Mouse (Mus musculus) right cerebral cortex, adult 2 months (tissue): ENCODE measurements around the gene Elovl3.
"Not testable (repeated sequence)": the region's sequence is repeated elsewhere in the genome, so short reads cannot be mapped to it uniquely, and the experiment has no call there.

Experiments used
- DNase-seq, 2 experiments: peaks; one replicate each; pipeline ENCODE4 v3.0.0; 2021 to 2022; ENCODE audit warnings: low spot score in 2 of 2

Elovl3 gene

DNA sequence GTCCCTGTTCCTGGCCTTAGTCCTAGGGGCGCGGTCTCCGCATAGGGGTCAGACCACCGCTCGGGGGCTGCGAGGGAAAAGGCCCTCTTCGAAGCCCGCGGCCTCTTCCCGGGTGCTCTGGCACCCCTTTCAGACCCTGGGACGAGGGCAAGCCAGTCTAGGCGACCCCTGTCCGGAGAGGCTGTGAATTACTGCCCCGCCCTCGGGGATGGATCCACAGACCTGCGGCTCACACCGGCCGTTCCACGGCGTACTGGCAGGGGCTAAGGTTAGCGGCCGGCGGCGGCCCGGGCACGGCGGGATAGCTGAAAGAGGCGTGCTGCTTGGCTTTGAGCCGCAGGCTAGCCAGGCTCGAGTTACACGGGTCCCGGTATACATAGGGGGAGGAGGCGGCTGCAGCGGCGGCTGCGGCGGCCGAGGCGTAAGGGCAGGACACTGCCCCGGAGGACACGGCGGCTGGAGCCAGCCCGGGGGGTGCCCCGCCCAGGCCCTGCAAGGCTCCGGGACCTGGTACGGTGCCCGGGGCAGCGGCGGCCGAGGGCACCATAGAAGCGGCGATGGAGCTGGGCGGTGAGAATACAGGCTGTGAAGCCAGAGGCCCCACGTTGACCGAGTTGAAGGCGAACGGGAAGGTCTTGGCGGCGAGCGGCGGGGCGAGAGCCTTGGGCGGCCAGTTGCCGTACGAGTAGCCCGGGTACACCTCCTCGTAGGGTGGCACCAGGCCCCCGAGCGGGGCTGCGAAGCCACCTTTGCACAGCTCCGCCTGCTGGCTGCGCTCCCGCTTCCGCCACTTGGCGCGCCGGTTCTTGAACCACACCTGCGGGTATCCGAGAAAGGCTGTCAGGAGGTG is 4.3 kb downstream of the Elovl3 start:
- peak; percentile 21 to 31 for DNase-seq

DNA sequence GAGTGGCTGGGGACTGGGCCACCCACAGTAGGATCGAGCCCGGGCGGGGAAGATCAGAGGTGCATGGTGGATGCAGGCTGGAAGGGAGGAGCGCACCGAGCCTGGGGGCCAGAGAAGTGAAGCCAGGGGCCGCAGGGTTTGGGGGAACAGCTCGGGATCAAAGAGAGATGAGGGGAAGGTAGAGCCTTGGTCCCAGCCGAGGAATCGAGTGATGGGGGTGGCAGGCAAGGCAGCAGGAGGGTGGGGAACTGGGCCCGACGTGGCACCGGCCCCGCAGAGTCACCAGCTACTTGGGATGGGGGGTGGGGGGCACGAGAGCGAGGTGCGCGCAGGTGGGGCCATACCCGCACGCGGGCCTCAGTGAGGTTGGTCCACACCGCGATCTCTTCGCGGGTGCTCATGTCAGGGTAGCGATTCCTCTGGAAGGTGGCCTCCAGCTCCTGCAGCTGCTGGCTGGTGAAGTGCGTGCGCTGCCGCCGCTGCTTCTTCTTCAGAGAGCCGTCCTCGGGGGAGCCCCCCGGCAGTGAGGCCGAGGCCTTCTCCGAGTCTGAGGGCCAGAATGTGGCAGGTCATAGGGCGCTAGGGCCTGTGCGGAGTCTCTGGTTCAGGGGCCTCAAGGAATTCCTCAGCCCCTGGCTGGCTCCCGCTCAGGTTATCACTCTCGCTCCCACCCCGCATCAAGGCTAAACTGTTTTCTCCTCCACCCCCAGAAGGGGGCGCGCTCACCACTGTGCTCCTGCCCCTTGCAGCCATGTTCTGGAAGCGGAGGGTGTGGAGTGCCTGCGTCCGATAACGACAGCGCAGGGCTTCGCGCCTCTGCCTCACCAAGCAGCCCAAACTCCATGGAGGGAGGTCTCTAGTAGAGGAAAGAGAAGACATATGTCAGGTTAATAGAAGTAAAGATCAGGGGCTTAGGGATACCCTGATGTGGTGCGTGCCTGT is 5.2 kb downstream of the Elovl3 start:
- peak; percentile 60 to 61 for DNase-seq

DNA sequence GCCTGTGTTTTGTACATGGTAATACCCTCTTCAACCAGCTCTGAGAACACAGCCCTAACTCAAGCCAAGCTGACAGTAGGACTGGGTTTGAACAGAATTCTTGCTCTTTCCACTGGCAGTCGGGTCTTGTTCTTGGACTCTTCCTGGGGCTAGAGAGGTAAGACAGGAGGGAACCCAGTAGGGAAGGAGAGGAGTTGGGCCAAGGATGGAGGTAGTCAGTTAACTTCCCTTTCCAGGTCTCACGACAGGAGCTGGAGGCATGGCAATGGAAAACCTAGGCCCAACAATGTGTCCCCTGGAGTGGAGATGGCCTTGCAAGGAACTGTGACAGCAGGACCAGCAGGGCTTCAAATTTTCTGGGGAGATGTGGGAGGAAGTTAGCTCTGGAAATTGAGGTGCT is 8.6 kb downstream of the Elovl3 start:
- no peak for DNase-seq

DNA sequence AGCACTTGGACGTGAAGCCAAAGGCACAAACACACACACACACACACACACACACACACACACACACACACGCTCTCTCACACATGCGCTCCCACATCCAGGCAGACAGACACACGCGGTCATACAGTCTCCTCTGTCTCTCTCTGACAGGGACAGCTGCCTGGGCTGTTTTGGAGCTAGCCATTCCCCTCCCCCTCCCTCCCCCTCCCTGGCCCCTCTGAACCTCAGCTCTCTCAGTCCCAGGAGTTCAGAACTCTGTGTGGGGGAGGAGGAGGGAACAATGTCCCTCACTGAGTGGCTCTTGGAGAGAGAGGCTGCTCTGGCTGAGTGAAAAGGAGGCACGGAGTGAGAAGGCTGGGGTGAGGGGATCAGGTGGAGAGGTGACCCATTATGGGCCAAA is 9.4 kb downstream of the Elovl3 start:
- DNase-seq = no peak

DNA sequence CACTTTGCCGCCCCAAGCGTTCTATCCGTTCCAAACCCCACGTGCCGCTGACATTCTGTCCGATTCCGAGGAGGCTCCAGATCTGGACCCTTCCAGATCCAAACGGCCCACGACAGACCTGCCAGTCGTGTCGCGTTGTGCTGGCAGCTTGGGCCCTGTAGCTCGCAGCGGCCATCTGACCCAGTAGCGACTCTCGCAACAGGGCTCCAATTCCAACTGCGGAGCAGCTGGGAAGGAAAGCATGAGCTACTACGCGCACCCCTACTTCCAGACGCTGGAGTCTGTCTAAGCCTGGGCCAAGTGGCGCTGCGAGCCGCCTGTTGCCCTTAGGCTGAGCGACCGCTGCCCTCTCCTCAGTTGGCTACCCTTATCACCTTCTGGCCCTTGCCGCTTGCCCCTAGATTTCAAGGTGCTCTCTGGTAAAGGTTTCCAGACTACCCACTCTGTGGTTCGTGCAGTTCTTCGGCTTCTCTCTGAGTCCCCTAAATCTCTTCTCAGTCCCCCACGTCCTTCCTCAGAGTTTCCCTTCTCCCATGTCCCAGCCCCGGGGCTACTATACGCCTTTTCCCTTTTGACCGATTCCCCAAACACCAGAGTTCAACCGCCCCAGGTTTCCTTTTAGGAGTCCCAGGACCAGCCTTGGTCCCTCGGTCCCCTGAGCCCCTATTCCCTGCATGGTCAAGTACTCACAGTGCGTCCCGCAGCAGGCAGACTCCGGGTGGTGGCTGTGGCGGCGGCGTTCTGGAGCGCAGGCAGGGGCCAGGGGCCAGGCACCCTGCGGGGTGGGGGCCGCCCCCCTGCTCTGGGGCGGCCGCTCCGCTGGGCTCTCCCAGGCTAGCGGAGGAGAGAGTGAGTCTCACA is 16.0 kb downstream of the Elovl3 start, which contains the start of gene Pitx3:
Pitx3 (minus strand) TSS at position 816 of the 861 bp plus-strand sequence.
- no peak for DNase-seq

DNA sequence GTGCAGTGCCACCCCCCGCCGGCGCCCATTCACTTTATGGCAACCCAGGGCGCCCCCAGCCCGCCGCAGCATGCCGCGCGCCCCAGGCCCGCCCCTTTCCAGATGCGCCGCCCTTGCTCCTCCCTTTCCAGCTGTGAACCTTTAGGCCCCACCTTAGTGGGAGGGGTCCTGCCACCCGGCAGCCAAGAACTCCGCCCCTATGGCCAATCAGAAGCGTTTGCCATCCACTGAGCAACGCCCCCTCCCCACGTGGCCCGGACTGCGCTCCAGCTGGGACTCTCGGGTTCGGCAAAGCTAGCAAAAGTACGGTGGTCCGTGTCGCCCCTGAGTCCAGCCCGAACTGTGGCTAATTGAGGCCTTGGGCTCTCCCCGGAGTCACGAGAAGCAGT is 16.7 kb downstream of the Elovl3 start:
- peak; percentile 23 to 34 for DNase-seq

DNA sequence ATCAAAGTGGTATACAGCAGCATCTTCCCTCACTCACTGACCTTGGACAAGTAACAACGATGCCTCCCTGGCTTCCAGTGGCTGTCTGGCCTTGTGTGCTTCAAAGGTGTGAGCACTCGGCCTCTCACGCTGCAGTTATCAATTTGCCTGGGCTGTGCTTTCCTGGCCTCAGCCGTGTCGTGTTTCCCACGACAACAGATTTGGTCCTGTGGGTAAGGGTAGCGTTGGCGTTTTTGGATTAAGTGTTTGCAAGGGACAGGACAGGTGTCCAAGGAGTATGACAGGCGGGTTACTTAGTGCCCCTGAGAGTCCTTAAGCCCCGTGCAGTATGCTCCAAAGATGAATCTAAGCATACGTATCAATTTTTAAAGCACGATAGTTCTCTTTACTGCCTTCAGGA is 17.4 kb downstream of the Elovl3 start:
- DNase-seq = no peak

DNA sequence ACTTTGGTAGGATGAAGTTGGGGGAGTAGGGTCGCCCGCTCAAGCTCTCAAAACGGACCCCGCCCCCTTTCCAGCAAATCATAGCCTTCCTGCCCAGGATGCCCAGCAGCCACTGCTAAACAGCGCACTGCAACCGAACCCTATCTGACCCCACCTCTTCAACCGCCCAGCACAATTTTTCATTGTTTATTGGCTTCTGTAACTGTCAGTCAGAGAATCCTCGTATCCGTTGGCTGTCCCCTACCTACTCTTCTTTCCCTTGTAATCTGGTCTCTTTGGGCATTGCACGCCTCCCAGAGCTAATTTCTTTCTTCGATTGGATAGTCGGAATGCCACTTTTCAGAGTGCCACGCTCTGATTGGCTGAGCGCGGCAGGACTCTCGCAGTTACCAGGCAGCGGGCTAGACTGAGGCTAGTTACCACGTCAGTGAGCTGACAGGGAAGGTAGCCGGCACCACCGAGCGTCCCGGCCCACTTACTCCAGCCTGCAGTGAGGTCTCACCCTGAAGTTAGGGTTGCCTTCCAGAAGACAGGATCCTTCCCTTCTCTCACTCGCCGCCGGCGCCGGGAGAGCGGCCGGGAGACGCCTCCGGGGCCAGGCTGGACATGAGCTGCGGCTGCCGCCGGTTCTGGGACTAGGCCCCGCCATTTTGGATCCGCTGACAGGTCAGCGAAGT is 20.6 kb downstream of the Elovl3 start, which contains the start of gene Gbf1:
Gbf1 (plus strand) TSS at position 383 of the 677 bp plus-strand sequence.
- DNase-seq = peak; percentile 96 to 98

DNA sequence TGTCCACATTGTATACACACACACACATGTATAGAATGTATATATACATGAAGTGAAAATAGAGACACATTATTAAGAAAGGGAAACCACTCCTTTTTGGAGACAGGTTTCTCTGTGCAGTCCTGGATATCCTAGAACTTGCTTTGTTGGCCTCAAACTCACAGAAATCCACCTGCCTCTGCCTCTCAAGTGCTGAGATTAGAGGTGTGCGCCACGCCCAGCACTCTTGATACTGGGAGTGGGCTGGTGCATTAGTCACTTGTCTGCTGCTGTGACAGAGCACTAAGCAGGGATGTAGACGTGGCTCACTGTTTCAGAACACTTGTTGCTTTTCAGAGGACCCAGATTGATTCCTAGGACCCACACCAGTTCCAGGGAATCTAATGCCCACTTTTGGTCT is 34.3 kb downstream of the Elovl3 start:
- no peak for DNase-seq

DNA sequence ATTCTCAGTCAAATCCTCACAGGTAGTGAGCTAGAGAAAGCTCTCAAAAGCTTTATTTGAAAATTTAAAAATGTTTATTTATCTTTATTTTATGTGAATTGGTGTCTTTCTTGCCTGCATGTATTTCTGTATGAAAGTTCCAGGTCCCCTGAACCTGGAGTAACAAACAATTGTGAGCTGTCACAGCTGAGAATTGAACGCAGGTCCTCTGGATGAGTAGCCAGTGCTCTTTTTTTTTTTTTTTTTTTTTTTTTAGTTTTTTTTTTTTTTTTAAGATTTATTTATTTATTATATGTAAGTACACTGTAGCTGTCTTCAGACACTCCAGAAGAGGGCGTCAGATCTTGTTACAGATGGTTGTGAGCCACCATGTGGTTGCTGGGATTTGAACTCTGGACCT is 35.5 kb downstream of the Elovl3 start:
- DNase-seq = not testable (repeated sequence)

DNA sequence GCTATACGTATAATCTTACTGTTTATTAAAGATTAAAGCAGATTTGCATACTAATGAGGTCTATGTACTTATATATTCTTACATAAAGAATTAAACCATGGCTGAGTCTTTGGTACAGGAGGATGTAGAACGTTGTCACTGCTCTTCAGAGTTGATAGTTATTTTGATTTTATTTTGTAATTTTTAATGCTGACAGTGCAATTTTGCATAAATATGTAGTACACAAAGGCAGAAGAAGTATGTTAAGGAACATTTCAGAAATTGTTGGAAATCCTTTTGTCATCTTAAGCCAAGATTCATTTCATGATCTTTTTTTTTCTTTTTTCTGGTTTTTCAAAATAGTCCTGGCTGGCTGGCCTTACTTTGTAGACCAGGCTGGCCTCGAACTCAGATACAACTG is 37.7 kb downstream of the Elovl3 start:
- no peak for DNase-seq

DNA sequence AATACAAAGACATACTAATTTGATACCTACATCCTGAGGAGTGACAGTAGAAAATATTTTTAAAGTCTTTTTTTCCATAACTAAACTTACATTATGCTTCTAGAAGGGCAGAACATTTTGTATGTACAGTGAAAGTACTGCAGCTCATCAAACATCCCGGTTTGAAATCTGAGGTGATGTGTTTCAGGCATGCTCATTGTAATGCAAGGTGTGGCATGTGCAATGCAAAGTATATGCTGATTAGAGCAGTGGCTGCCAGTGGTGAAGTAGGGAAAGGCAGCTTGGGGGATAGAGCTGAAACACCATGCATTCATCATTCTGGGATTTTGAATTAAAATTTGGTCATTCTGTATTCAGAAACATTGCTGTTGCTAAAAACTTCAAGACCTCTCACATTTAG is 38.2 kb downstream of the Elovl3 start:
- DNase-seq = no peak

DNA sequence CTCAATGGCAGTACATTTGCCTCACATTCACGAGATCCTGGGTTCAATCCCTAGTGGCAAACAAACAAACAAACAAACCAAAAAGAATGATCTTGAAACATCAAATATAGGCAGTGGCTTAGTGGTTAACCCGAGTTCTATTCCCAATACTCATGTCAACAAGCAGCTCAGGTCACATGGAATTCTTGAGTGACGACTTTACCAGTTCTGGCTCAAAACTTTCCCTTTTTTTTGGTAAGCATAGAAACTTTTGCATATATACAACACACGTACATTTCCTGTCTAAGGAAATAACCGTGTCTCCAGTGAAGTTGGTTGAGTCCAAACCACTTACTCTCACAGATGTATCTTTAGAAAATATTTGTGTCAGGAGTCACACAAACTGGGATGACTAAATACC is 40.8 kb downstream of the Elovl3 start:
- DNase-seq = no peak

DNA sequence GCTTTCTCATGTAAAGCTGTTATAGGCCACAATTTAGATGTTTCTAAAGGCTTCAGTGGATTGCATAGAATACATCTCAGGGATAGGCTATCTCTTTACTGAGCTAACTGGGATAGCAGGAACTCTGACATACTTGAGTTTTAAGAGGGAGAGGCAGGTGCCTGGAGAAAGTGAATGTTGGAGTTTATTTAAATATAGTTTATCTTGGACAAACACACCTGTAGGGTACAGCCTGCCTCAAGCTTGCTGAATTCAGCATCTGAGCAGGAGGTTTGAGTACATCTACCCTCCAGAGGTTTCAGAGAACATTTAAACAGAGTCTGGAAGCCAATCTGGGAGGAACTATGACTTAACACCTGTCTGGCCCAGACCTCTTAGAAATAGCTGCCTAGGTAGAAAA is 43.5 kb downstream of the Elovl3 start:
- no peak for DNase-seq

DNA sequence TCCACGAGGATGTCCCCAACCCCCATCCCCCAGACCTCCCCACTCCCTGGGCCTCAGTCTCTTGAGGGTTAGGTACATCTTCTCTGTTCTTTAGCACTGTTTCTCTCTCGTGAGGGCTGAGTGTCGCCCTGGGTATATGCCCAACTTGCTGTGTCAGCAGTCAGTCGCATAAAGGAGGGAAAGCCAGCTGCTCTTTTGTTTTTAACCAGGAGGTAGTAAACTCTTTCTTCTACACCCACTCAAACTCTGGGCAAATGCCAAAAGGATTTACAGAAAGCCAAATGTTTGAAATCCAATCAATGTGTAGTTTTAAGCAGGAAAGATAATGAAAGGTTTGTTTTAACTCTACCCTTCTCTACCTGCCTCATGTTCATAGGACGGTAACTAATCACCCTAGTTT is 45.3 kb downstream of the Elovl3 start:
- no peak for DNase-seq

DNA sequence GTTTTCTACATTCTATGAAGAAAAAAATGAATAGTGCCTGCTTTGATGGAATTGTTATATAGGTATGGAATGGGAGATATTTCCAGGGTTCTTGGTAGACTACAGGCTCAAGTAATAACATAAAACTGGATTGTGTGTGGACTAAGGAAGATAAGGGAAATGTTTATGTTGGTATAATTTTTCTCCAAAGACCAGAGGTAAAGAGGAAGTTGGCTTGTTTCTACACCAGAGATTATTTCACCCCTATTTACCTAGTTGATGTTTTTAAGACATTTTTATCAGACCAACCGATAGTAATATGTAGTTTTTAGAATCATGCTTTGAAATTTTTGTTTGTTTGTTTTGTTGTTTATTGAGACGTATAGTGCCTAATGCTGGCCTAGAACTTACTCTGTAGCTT is 48.6 kb downstream of the Elovl3 start:
- DNase-seq = no peak

DNA sequence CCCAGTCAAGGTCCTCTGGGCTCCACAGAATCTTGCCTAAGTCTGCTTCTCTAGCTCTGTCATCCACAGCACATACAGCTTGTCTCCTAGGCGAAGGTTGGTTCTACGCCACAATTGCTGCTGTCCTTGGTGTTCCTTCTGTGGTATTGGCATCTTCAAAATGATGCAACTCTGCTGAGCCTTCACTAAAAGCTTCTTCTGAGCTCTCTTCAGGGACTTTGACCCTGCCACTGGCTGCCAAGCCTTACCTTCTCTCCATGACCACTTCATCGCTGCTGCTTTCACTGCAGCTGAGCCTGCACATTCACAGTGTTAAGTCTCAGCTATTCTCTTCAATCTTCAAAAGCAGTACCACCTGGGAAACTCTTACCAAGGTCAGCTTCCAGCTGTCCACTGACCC is 50.5 kb downstream of the Elovl3 start:
- DNase-seq = no peak
